Mouse (Mus musculus): ENCODE results near the gene Mon1a. TPM values are rescaled to one million over a fixed set of nuclear protein-coding genes. Genes with fewer than 3 reads are reported as not detected.
A peak's percentile ranks its signal among the peaks of the same experiment; 100 is the strongest.

Gene Mon1a
- total RNA-seq (2015) (6.2 and 7.6 TPM in 2 replicates), total RNA-seq (2017) (16.6 and 17.7 TPM in 2 replicates)

- ATAC-seq (ENCODE audit: poor library complexity, severe bottlenecking) = peak; percentile 99
Observed at GRCm38 (mm10) chr9:107887804-107888266, at the start of gene Mon1a. Gene Mon1a, plus strand, starts transcription at chr9:107888151.

DNA sequence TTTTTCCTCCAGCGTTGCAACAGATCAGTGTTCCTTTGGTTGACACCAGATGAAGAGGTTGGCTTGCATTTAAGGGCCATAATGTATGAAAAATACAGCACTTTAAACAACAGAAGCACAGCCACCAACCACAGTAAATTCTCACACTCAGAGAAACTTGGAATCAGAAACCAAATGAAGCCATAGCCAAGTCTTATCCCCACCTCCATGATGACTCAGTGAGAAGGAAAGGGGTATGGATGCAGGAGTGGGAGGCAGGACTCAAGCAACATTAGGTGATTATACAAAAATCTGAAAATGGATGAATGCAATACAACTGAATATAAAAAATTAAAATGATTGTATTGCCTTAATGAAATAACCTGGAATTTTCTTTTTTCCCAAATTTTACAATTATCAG is 49.1 kb upstream of the Mon1a start:
- ATAC-seq (ENCODE audit: poor library complexity, severe bottlenecking) = no peak

DNA sequence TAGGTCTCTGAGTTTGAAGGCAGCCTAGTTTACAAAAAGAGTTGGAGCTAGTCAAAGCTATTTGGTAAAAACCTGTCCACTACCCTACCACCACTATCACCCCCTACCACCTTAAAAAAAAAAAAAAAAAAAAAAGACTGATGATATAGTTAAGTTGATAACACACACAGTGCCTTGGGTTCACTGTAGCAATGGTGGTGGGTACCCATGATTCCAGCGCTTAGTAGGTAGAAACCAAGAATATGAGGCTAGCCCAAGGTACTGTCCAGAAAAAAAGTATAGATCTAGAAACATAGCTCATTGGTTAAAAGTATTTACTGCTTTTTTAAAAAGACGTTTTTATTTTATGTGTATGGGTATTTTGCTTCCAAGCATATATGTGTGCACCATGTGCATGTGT is 45.2 kb upstream of the Mon1a start:
- ATAC-seq (ENCODE audit: poor library complexity, severe bottlenecking) = no peak

- ATAC-seq (ENCODE audit: poor library complexity, severe bottlenecking) = no peak
Observed at GRCm38 (mm10) chr9:107848922-107849321, 39.0 kb upstream of the Mon1a start.

DNA sequence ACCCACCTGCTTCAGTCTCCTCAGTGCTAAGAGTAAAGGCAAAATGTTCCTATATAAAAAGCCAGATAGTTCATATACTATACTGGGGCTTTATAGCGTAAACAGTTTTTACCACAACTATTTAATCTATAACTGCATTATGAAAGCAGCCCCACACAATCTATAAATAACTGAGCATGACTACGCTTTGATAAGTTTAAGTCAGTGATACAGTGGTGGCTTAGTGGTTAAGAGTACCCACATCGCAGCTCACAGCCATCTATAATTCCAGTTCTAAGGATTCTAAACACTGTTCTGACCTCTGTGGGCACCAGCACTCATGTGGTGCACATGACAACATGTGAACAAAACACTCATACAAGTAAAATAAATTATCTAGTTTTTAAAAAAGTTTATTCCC is 29.6 kb upstream of the Mon1a start:
- no peak for ATAC-seq (ENCODE audit: poor library complexity, severe bottlenecking)

DNA sequence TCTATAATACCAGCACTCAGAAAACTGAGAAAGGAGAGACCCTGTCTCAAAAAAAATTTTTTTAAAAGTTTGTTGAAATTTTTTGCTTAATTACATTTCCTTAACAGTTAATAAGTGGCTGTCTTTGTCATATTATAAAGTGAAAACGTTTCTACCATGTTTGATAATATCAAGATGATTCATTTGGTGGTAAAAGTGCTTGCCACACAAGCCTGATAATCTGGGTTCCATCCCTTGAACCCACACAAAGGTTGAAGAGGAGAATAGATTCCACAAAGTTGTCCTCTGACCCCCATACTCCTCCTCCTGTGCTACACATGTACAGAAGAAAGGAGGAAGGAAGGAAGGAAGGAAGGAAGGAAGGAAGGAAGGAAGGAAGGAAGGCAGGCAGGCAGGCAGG is 23.5 kb upstream of the Mon1a start:
- ATAC-seq (ENCODE audit: poor library complexity, severe bottlenecking) = no peak

DNA sequence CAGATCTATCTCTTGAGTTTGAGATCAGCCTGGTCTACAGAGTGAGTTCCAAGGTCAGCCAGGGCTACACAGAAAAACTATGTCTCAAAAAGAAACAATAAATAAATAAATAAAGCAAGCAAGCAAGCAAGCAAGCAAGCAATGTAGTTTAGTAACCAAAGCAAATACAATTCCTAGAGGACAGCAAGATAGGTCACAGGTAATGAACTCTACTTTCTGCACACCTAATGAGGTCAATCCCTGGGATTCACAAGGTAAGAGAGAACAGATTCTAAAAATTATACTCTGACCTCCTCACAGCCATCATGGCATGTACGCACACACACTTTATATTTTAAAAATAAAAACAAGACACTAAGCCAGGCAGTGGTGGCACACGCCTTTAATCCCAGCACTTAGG is 21.9 kb upstream of the Mon1a start:
- no peak for ATAC-seq (ENCODE audit: poor library complexity, severe bottlenecking)

DNA sequence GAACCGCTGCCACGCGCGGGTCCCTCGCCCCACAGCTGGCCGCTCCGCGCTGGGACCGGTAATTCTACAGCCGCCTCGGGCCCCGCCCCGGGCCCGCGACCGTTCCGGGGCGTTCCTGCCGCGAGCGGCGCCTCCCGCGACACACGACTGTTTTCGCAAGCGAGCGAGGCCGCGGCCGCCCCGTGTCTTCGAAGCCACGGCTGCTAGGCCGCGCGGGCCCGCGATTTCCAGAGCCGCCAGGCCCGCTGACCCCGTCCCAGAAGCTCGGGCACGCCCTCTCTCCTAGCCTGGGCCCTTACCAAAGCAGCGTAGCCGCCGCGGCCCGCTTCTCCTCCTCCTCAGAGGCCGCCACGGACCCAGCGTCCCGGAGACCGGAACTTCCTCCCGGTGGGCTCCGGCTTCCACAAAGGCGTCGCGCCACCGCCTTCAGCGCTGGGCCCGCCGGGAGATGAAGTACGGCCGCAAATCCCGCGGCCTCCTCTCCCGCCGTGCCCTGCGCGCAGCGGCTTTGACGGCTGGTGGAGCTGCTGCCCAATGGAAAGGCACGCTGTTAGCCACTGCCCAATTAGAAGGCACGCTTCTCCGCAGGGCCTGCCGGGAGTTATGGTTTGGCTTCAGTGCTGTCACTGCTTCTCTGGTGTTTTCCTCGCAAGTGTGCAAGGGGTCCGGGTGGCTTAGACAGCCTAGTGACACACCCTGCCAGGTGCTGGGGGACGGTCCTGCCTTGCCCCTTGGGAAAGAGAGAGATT is 15.4 kb upstream of the Mon1a start:
- ATAC-seq (ENCODE audit: poor library complexity, severe bottlenecking) = peak; percentile 99

DNA sequence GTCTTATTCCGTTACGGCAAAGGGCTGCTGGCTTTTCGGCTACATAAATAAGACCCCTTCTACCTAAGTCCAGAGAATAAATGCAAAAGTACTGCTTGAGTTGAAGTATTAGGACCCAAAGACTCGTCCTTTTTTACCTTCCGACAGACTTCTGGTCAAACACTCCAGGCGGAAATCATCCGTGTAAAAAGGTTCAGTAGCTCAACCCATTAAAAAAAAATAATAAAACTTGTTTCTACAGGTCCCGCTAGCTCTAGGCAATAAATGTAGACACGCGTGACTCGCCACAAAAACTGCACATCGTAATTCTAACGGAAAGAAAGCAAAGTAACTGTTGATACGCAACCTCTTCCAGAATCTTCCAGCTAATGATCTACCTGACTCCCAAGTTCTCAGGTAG is 14.8 kb upstream of the Mon1a start, which contains the start of gene Rbm6:
Gene Rbm6, minus strand, starts transcription at position 101 of the 400 bp plus-strand sequence.
- ATAC-seq (ENCODE audit: poor library complexity, severe bottlenecking) = no peak

- ATAC-seq (ENCODE audit: poor library complexity, severe bottlenecking) = no peak
Observed at GRCm38 (mm10) chr9:107880411-107880810, 7.5 kb upstream of the Mon1a start.

GRCm38 (mm10) chr9:107888267-107888850 is 408 bp downstream of the Mon1a start:
- 0 out of 2 replicates have a peak, but pooled peaks have one; percentile 19 for ATAC-seq (ENCODE audit: poor library complexity, severe bottlenecking)

GRCm38 (mm10) chr9:107890260-107890659 is 2.3 kb downstream of the Mon1a start:
- no peak for ATAC-seq (ENCODE audit: poor library complexity, severe bottlenecking)

DNA sequence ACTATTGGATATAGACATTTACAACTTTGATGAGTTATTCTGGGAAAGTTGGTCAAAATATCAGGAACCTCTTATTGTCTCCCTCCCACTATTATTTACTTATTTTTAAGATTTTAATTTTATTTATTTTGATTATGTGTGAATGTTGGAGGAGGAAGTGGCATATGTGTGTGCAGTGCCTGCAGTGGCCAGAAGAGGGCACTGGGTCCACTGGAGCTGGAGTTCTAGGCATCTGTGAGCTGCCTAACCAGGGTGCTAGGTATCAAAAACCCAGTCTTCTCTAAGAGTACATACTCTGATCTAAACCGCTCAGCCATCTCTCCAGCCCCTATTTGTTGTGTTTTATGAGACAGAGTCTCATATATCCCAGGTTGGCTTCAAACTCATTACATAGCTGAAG is 3.1 kb downstream of the Mon1a start:
- no peak for ATAC-seq (ENCODE audit: poor library complexity, severe bottlenecking)

GRCm38 (mm10) chr9:107898563-107898962 is 10.6 kb downstream of the Mon1a start:
- no peak for ATAC-seq (ENCODE audit: poor library complexity, severe bottlenecking)

GRCm38 (mm10) chr9:107899855-107900254 is 11.9 kb downstream of the Mon1a start:
- no peak for ATAC-seq (ENCODE audit: poor library complexity, severe bottlenecking)

- no peak for ATAC-seq (ENCODE audit: poor library complexity, severe bottlenecking)
Observed at GRCm38 (mm10) chr9:107900840-107901626, 13.1 kb downstream of the Mon1a start.

DNA sequence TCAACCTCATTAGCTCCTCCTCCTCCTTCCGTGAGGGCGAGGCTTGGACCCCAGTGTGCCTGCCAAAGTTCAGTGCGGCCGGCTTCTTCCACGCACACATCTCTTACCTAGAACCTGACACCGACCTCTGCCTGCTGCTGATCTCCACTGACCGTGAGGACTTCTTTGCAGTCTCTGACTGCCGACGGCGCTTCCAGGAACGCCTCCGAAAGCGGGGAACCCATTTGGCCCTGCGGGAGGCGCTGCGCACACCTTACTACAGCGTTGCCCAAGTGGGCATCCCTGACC is 13.6 kb downstream of the Mon1a start:
- no peak for ATAC-seq (ENCODE audit: poor library complexity, severe bottlenecking)

DNA sequence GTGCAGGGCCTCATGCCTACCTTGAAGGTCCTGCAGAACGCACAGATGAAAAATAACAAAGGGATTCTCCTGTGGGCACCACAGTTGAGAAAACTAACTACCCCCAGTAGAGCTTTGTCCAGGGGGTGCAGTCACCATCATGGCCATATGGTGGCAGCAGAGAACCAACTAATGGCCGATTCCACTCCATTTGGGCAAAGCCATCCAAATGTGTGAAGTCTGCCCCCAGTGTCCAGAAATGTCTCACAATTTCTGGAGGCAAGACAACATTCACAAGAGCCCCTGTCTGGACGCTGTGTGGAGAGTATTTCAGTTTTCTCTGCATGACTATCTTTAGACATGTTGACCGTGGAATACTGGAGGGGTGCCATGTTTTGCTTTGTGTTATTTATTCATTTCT is 16.8 kb downstream of the Mon1a start:
- ATAC-seq (ENCODE audit: poor library complexity, severe bottlenecking) = peak; percentile 90

DNA sequence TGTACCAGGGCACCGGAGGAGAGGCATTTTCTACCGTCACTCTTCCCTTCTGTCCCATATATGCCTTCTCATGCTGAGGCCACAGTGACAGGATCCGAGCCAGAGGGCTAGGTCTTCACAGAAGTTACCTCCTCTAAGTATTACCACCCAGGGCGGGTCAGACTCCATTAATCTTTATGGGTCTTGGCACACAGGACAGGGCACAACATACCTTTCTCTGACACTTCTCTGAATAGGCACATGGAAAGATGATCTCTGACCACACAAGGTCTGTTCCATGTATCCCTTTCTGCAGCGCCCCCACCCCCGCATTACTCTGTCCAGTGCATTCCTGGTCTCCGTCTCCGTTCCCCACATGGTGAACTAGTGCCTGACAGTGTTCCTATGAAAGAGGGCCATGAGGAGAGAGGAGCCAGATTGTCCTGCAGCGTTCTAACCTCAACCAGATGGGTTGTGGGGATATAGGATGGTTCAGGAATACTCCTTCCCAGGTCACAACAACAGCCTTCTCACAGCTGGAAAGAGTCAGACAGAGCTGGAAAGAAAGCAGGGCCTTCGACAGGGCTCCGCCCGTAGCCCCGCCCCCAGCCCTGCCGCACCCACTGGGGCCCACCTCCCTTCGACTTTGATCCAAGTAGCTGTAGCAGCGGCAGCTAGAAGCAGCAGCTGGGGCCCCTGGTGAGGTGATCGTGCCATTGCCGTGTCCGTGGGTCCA is 18.5 kb downstream of the Mon1a start, which contains the start of gene Mst1r:
Gene Mst1r, plus strand, starts transcription at position 622 of the 715 bp plus-strand sequence.
- ATAC-seq (ENCODE audit: poor library complexity, severe bottlenecking) = no peak

DNA sequence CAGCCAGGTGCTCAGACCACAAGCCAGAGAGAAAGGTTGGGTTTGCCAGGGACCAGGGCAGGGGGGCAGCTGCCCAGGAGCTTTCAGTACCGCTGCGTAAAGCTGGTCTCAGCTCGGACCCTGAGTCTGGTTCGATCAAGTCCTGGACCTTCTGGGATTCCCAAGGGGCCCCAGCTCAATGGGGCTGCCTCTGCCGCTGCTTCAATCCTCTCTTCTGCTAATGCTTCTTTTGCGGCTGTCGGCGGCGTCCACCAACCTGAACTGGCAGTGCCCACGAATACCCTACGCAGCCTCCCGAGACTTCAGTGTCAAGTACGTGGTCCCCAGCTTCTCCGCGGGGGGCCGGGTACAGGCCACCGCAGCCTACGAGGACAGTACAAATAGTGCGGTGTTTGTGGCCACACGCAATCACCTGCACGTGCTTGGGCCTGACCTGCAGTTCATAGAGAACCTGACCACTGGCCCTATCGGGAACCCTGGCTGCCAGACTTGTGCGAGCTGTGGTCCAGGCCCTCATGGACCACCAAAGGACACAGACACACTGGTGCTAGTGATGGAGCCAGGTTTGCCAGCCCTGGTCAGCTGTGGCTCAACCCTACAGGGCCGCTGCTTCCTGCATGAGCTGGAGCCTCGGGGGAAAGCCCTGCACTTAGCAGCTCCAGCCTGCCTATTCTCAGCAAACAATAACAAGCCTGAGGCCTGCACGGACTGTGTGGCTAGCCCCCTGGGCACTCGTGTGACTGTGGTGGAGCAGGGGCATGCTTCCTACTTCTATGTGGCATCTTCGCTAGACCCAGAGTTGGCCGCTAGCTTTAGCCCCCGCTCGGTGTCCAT is 19.2 kb downstream of the Mon1a start:
- no peak for ATAC-seq (ENCODE audit: poor library complexity, severe bottlenecking)
